Mouse (Mus musculus) midbrain, postnatal 0 days (tissue): ENCODE data around the gene Naif1. TPM values are rescaled to one million over a fixed set of nuclear protein-coding genes. Genes with fewer than 3 reads are reported as not detected.

Experiments
- ATAC-seq: fragments of 200-750 bp; cut with Nextera tagmentation; 2 replicates; pipeline ENCODE4 v1.8.0; 2017; ENCODE audit warnings: moderate number of reproducible peaks, mild to moderate bottlenecking, moderate TSS enrichment, moderate library complexity; ENCODE audit not compliant: low FRiP score
- DNase-seq: peaks from one replicate; pipeline ENCODE4 v3.0.0-alpha.2; 2015; ENCODE audit warnings: low spot score
- H3K27ac ChIP-seq: fragments of 300-500 bp; sonication (generic); 2 replicates; pipeline ENCODE4 v1.5.1; 2014; ENCODE audit warnings: low read depth, mild to moderate bottlenecking, low read length, mixed read lengths
- H3K27me3 ChIP-seq: fragments of 300-500 bp; sonication (generic); 2 replicates; pipeline ENCODE4 v1.6.1; 2014; ENCODE audit warnings: low read length, control low read depth, mixed read lengths; ENCODE audit not compliant: insufficient read depth
- H3K36me3 ChIP-seq: fragments of 300-500 bp; sonication (generic); 2 replicates; pipeline ENCODE4 v1.6.1; 2014; ENCODE audit warnings: low read length, control low read depth, mixed read lengths; ENCODE audit not compliant: insufficient read depth
- H3K4me1 ChIP-seq: fragments of 300-500 bp; sonication (generic); 2 replicates; pipeline ENCODE4 v1.6.1; 2014; ENCODE audit warnings: mild to moderate bottlenecking, control low read depth, antibody characterized with exemption, low read length, mixed read lengths; ENCODE audit not compliant: insufficient read depth
- H3K4me2 ChIP-seq: fragments of 300-500 bp; sonication (generic); 2 replicates; pipeline ENCODE4 v1.6.1; 2014; ENCODE audit warnings: low read depth, mild to moderate bottlenecking, low read length, mixed read lengths; ENCODE audit not compliant: poor library complexity, severe bottlenecking
- H3K4me3 ChIP-seq: fragments of 300-500 bp; sonication (generic); 2 replicates; pipeline ENCODE4 v1.5.1; 2014; ENCODE audit warnings: low read depth, mild to moderate bottlenecking, low read length, moderate library complexity
- H3K9ac ChIP-seq: fragments of 300-500 bp; sonication (generic); replicated peaks from 2 replicates; pipeline ENCODE4 v1.6.1; 2014; ENCODE audit warnings: mild to moderate bottlenecking, low read length, moderate library complexity, mixed read lengths; ENCODE audit not compliant: poor library complexity, severe bottlenecking
- H3K9me3 ChIP-seq: fragments of 300-500 bp; sonication (generic); 2 replicates; pipeline ENCODE4 v1.6.1; 2016; ENCODE audit warnings: low read length, control low read depth
- CTCF ChIP-seq: IDR thresholded peaks from 2 replicates; pipeline ENCODE4 v1.5.1; 2016; ENCODE audit warnings: antibody characterized with exemption, mild to moderate bottlenecking
- WGBS: fragments of 180-500 bp; shearing (Covaris S2); extraction: QIAGEN DNeasy Blood & Tissue Kit; methylation state at CpG from one replicate; pipeline ENCODE4 v1.1.7; 2014; 5-methylcytosine and 5-hydroxymethylcytosine counted together
- polyA plus RNA-seq: library from polyadenylated mRNA; unstranded; fragments of >200 nt; fragmentation: Nextera tagmentation; extraction: Ambion mirVana; gene quantifications from 2 replicates; pipeline ENCODE4 v1.2.1, GENCODE M21; 2015
- total RNA-seq: library from RNA; depleted of rRNA; stranded (reverse); fragments of >200 nt; gene quantifications from 2 replicates; pipeline ENCODE4 v1.2.3, GENCODE M21; 2014; rRNA removed

Naif1 gene
- total RNA-seq (2.4 and 3.2 TPM in 2 replicates), polyA plus RNA-seq (3.0 and 3.2 TPM in 2 replicates)

- peak within 1 kb of the TSS; percentile 66 for H3K4me2 ChIP-seq
- H3K9ac ChIP-seq = peak within 1 kb of the TSS; percentile 82
- WGBS = 74% methylated on average over 15 of the region's 15 CpGs
- peaks cover 2% of the 10 kb centered on the region; the same call in 1 of the 2 replicates for H3K36me3 ChIP-seq
- ATAC-seq = no peak
- no peaks in the 10 kb centered on the region for H3K27me3 ChIP-seq
- peak within 1 kb of the TSS; percentile 80 for H3K4me3 ChIP-seq
- no peaks in the 10 kb centered on the region for H3K9me3 ChIP-seq
- no peak for TF ChIP-seq CTCF
- peak within 1 kb of the TSS; percentile 91 for H3K27ac ChIP-seq
- no peak for DNase-seq
- peaks cover 10% of the 10 kb centered on the region; the same call in 1 of the 2 replicates for H3K4me1 ChIP-seq
Observed at GRCm38 (mm10) chr2:32449761-32450754, at the start of gene Naif1. TSS of gene Naif1 (plus strand) at chr2:32450457.

DNA sequence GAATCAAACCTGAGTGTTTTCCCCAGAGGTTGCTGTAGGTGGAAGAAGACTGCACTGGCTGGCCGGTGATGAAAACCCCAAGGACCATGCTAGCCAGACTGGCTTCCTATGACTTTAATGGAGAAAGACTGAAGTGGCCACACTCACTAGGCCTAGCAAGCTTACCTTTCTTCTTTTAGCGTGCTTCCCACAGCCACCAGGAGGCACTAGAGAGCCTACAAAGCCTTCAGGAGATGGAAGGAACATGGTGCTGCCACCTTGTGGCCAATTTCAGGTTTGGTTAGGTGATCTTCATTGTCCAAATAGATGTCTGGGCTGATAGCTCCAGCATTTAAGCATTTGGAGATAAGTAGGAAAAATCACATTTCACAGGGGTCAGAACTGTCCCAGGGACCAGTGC, 45.6 kb upstream of the Naif1 start:
- Histone ChIP-seq H3K36me3 (peaks cover 37% of the 10 kb centered on the region), H3K4me3 (no peak overlapping the region), H3K4me1 (no peaks in the 10 kb centered on the region), H3K27ac (no peak overlapping the region), H3K9ac (no peak overlapping the region), H3K27me3 (no peaks in the 10 kb centered on the region), H3K4me2 (no peak overlapping the region), H3K9me3 (no peaks in the 10 kb centered on the region)
- 16% methylated on average over 2 of the region's 2 CpGs for WGBS
- ATAC-seq (peak; percentile 41; the same call in 1 of the 2 replicates), DNase-seq (peak; percentile 97)
- peak; percentile 100 for TF ChIP-seq CTCF

DNA sequence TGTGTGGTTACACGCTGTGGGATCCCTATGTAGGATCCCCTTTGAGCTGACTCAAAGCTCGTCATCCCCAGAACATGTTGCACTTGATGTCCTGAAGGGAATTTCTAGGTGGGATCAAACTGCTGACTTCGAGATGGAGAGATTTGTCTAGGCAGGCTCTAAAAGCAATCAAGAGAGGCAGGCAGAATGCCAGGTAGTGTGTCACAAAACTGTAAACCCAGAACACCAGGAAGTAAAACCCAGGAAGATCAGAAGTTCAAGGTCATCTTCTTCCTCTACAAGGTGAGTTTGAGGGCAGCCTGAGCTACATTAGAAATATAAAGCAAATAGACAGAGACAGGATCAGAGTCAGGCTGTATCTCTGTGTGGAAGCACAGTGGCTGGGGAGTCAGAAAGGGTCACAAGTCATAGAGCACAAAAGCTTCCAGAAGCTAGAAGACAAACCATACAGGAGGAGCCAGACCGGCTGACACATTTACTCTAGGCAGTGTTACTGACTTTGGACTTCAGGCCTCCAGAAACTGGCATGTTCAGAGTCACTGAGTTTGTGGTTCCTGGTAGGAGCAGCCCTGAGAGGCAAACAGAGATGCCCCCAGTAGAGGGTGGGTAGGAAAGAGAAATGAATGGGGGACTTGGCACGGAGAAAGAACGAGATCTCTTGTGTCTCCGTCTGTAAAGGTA, 43.0 kb upstream of the Naif1 start:
- Histone ChIP-seq H3K4me3 (no peak overlapping the region), H3K9me3 (no peaks in the 10 kb centered on the region), H3K4me1 (no peaks in the 10 kb centered on the region), H3K36me3 (peaks cover 13% of the 10 kb centered on the region), H3K27ac (no peak overlapping the region), H3K9ac (no peak overlapping the region), H3K27me3 (no peaks in the 10 kb centered on the region), H3K4me2 (no peak overlapping the region)
- no peak for TF ChIP-seq CTCF
- WGBS = 82% methylated on average over 7 of the region's 7 CpGs
- DNase-seq = no peak
- ATAC-seq = no peak

DNA sequence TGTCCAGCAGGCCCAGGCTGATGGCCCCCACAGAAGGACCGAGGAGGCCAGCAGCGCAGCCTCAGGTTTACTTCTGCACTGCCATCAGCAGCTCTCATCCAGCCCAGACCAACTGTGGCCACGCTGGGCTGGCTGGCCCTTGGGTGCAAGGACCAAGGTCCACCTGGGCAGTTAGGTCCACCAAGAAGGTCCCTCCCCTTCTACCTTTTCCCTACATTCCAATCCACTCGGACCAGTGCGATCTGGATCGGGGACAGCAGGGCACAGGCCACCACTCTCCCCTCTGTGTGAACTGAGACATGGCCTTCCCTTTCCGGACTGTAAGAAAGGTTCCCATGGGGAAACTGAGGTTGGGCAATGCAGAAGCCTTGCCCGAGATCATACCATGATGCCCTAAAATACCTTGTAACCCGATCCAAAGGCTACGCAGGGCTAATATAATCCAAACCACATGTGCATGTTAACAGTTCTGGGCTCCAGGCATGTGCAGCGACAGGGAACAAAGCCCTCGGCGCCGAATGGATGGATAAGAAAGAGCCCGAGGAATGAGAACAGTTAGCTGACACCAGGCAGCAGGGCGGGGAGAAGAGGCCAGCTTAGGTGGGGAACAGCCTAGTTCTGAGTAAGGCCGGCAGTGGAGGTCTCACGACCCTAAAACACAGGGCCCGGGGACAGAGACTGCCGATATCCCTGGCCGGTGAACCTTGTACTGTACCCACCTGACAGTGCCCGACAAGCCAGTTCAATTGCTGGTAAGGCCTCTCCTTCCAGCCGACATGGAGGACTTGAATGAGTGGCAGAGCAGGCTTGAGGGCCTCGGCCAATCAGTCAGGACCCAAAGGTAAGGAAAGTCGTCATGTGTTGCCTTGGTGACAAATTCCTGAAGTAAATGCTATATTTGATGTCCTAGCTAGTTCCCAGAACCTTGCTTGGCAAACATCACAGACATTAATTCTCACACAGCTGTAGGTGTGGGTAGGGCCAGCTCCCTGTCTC, 41.5 kb upstream of the Naif1 start:
- DNase-seq = no peak
- TF ChIP-seq CTCF = no peak
- Histone ChIP-seq H3K9me3 (no peaks in the 10 kb centered on the region), H3K9ac (no peak overlapping the region), H3K4me2 (no peak overlapping the region), H3K36me3 (peaks cover 2% of the 10 kb centered on the region; the same call in 1 of the 2 replicates), H3K4me3 (no peak overlapping the region), H3K4me1 (no peaks in the 10 kb centered on the region), H3K27me3 (no peaks in the 10 kb centered on the region), H3K27ac (no peak overlapping the region)
- WGBS = 70% methylated on average over 25 of the region's 25 CpGs
- ATAC-seq = no peak

DNA sequence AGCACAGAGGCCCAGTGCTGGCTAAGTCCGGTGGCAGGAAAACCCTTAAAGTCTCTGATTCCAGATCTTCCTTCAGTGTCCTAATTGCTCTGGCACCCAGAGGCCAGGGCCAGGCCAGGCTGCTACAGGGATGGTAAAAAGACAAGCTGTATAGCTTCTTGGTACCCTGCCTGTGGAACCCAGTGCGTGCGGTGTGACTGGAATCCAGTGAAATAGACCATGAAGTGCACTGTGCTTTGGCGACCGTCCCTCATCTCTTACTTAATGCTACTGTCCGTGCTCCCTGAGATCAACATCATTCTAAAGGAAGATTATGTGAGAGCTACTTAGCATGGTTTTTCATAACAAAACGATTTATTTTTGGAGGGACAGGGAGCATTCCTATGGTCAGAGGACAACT, 38.9 kb upstream of the Naif1 start:
- Histone ChIP-seq H3K9me3 (no peaks in the 10 kb centered on the region), H3K27me3 (no peaks in the 10 kb centered on the region), H3K27ac (no peak overlapping the region), H3K4me3 (no peak overlapping the region), H3K4me1 (no peaks in the 10 kb centered on the region), H3K36me3 (peaks cover 25% of the 10 kb centered on the region), H3K4me2 (no peak overlapping the region), H3K9ac (no peak overlapping the region)
- TF ChIP-seq CTCF = no peak
- no peak for DNase-seq
- 82% methylated on average over 7 of the region's 7 CpGs for WGBS
- ATAC-seq = no peak
